Mouse (Mus musculus): ENCODE data around the gene Wdr54. TPM values are rescaled to one million over a fixed set of nuclear protein-coding genes. Genes with fewer than 3 reads are reported as not detected.

Wdr54 gene
- polyA plus RNA-seq, 2 experiments: 0.32 to 0.44 TPM

DNA sequence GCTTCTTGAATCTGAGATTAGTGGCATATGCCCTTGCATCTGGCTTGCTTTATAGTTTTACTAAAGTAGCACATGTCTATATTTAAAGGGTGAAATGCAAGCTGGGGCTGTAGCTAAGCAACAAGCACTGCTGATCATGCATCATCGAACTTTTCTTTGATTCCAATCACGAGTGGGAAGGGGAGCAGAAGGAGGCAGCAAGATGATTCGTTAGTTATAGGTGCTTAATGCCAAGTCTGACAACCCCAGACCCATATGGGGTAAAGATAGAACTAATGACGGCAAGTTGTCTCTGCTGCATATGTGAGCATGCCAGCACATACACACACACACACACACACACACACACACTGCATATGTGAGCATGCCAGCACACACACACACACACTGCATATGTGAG, 52.0 kb downstream of the Wdr54 start:
- H3K4me3 ChIP-seq (ENCODE audit: insufficient read depth in 1 of 2, low read depth in 2 of 2, low read length in 2 of 2): no peak overlapping the region
- 71% methylated on average over 4 of the region's 4 CpGs for WGBS (ENCODE audit: insufficient replicate concordance)
- H3K9me3 ChIP-seq (ENCODE audit: control insufficient read depth, low read length): no peaks in the 10 kb centered on the region
- no peak overlapping the region for H3K9ac ChIP-seq (replicated peaks)
- ATAC-seq (ENCODE audit: insufficient read depth): no peak
- no peak overlapping the region for H3K27ac ChIP-seq
- H3K36me3 ChIP-seq (replicated peaks; ENCODE audit: control insufficient read depth, insufficient read depth, low read depth): no peaks in the 10 kb centered on the region
- DNase-seq (ENCODE audit: low read depth in 3 of 3, low spot score in 3 of 3): no peak
- TF ChIP-seq EP300 (IDR thresholded peaks at IDR 0.05; ENCODE audit: low read depth) (no peak), CTCF (IDR thresholded peaks at IDR 0.05; ENCODE audit: low read depth) (no peak)
- H3K4me2 ChIP-seq (ENCODE audit: low read depth): no peak overlapping the region
- no peaks in the 10 kb centered on the region for H3K27me3 ChIP-seq (ENCODE audit: control insufficient read depth, insufficient read depth, low read length)
- peaks cover 16 to 17% of the 10 kb centered on the region in 2 experiments for H3K4me1 ChIP-seq (replicated peaks; ENCODE audit: control insufficient read depth in 2 of 2, insufficient read depth in 2 of 2, low read length in 1 of 2)

- H3K27ac ChIP-seq: no peak overlapping the region
- H3K36me3 ChIP-seq (replicated peaks; ENCODE audit: control insufficient read depth, insufficient read depth, low read depth): no peaks in the 10 kb centered on the region
- TF ChIP-seq EP300 (IDR thresholded peaks at IDR 0.05; ENCODE audit: low read depth) (no peak), CTCF (IDR thresholded peaks at IDR 0.05; ENCODE audit: low read depth) (0 out of 2 replicates have a peak, but pooled peaks have one; percentile 22)
- peaks cover 13% of the 10 kb centered on the region in 2 experiments for H3K4me1 ChIP-seq (replicated peaks; ENCODE audit: control insufficient read depth in 2 of 2, insufficient read depth in 2 of 2, low read length in 1 of 2)
- H3K4me2 ChIP-seq (ENCODE audit: low read depth): peak overlapping the region; percentile 93
- no peaks in the 10 kb centered on the region for H3K27me3 ChIP-seq (ENCODE audit: control insufficient read depth, insufficient read depth, low read length)
- DNase-seq (ENCODE audit: low read depth in 3 of 3, low spot score in 3 of 3) (no peak), ATAC-seq (ENCODE audit: insufficient read depth) (no peak)
- no peak overlapping the region for H3K9ac ChIP-seq (replicated peaks)
- H3K9me3 ChIP-seq (ENCODE audit: control insufficient read depth, low read length): no peaks in the 10 kb centered on the region
- WGBS (ENCODE audit: insufficient replicate concordance): 69% methylated on average over 11 of the region's 11 CpGs
- H3K4me3 ChIP-seq (ENCODE audit: insufficient read depth in 1 of 2, low read depth in 2 of 2, low read length in 2 of 2): 0 out of 4 replicates have a peak overlapping the region, but pooled peaks of 1 of the 2 experiments have one; percentile 81
These were observed 53.0 kb downstream of the Wdr54 start for GRCm38 (mm10) chr6:83103130-83103650.

GRCm38 (mm10) chr6:83101688-83102556, 54.3 kb downstream of the Wdr54 start:
- no peak for TF ChIP-seq EP300 (IDR thresholded peaks at IDR 0.05; ENCODE audit: low read depth)
- peak; percentile 59 for TF ChIP-seq CTCF (IDR thresholded peaks at IDR 0.05; ENCODE audit: low read depth)
- Histone ChIP-seq H3K27me3 (ENCODE audit: control insufficient read depth, insufficient read depth, low read length) (no peaks in the 10 kb centered on the region), H3K9me3 (ENCODE audit: control insufficient read depth, low read length) (no peaks in the 10 kb centered on the region), H3K9ac (replicated peaks) (peak overlapping the region; percentile 86), H3K4me1 (replicated peaks; ENCODE audit: control insufficient read depth in 2 of 2, insufficient read depth in 2 of 2, low read length in 1 of 2) (peaks cover 8% of the 10 kb centered on the region in 2 experiments), H3K4me2 (ENCODE audit: low read depth) (peak overlapping the region; percentile 93), H3K4me3 (ENCODE audit: insufficient read depth in 1 of 2, low read depth in 2 of 2, low read length in 2 of 2) (peak overlapping the region; percentile 63 to 81), H3K36me3 (replicated peaks; ENCODE audit: control insufficient read depth, insufficient read depth, low read depth) (no peaks in the 10 kb centered on the region), H3K27ac (peak overlapping the region; percentile 60)
- WGBS (ENCODE audit: insufficient replicate concordance): under 1% methylated on average over 74 of the region's 74 CpGs
- peak in 2 of 3 experiments; percentile 55 to 62 for DNase-seq (ENCODE audit: low read depth in 3 of 3, low spot score in 3 of 3)
- peak; percentile 80 for ATAC-seq (ENCODE audit: insufficient read depth)

DNA sequence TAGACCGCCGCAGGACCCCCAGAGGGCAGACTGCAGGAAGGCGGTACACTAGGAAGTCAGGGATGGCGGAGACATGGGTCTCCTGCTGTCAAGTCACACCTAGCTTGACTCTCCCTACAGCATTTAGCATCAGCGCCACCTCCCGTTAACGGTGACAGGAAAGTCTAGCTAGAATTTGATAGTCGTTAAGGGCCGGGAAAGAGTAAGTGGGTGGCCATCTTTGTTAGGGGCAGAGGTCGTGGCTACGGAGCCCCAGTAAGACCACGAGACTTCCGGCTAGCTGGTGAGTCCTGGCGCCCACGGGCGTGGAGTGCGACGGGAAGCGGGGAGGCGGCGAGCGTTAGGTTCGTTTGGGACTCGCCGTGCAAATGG, 54.9 kb downstream of the Wdr54 start, which contains the start of the genes Ccdc142 and Gm42688:
TSS of gene Ccdc142 (plus strand) at position 286 of the 372 bp plus-strand sequence.
TSS of gene Gm42688 (plus strand) at position 302 of the 372 bp plus-strand sequence.
- no peak for TF ChIP-seq EP300 (IDR thresholded peaks at IDR 0.05; ENCODE audit: low read depth)
- TF ChIP-seq CTCF (IDR thresholded peaks at IDR 0.05; ENCODE audit: low read depth): peak; percentile 87
- Histone ChIP-seq H3K9ac (replicated peaks) (peak within 1 kb of the TSS; percentile 86), H3K36me3 (replicated peaks; ENCODE audit: control insufficient read depth, insufficient read depth, low read depth) (no peaks in the 10 kb centered on the region), H3K9me3 (ENCODE audit: control insufficient read depth, low read length) (no peaks in the 10 kb centered on the region), H3K27ac (peak within 1 kb of the TSS; percentile 60), H3K4me3 (ENCODE audit: insufficient read depth in 1 of 2, low read depth in 2 of 2, low read length in 2 of 2) (peak within 1 kb of the TSS; percentile 63 to 81), H3K27me3 (ENCODE audit: control insufficient read depth, insufficient read depth, low read length) (no peaks in the 10 kb centered on the region), H3K4me1 (replicated peaks; ENCODE audit: control insufficient read depth in 2 of 2, insufficient read depth in 2 of 2, low read length in 1 of 2) (peaks cover 8% of the 10 kb centered on the region in 2 experiments), H3K4me2 (ENCODE audit: low read depth) (peak within 1 kb of the TSS; percentile 93)
- peak; percentile 83 for ATAC-seq (ENCODE audit: insufficient read depth)
- peak; percentile 84 to 91 (median 86) for DNase-seq (ENCODE audit: low read depth in 3 of 3, low spot score in 3 of 3)
- under 1% methylated on average over 25 of the region's 25 CpGs for WGBS (ENCODE audit: insufficient replicate concordance)

Other genes with a start within 250 kb of the Wdr54 start
- 0.03 and 0.04 TPM in 2 replicates for gene Sema4f, start 216.6 kb downstream of the Wdr54 start, polyA plus RNA-seq (2012; rRNA removed)
- gene Sema4f, start 216.6 kb downstream of the Wdr54 start, polyA plus RNA-seq (2014; fragmentation: Nextera tagmentation; extraction: Ambion mirVana): not detected in 2 replicates
- gene M1ap, start 209.5 kb downstream of the Wdr54 start, polyA plus RNA-seq (2012; rRNA removed): 7.7 and 9.4 TPM in 2 replicates
- 14.4 and 15.0 TPM in 2 replicates for gene M1ap, start 209.5 kb downstream of the Wdr54 start, polyA plus RNA-seq (2014; fragmentation: Nextera tagmentation; extraction: Ambion mirVana)
- 13.9 and 14.9 TPM in 2 replicates for gene Dok1, start 122.9 kb downstream of the Wdr54 start, polyA plus RNA-seq (2012; rRNA removed)
- gene Dok1, start 122.9 kb downstream of the Wdr54 start, polyA plus RNA-seq (2014; fragmentation: Nextera tagmentation; extraction: Ambion mirVana): 12.7 and 15.7 TPM in 2 replicates
- 0.92 and 1.6 TPM in 2 replicates for gene Loxl3, start 122.2 kb downstream of the Wdr54 start, polyA plus RNA-seq (2012; rRNA removed)
- 1.1 TPM in 2 replicates for gene Loxl3, start 122.2 kb downstream of the Wdr54 start, polyA plus RNA-seq (2014; fragmentation: Nextera tagmentation; extraction: Ambion mirVana)
- gene Aup1, start 101.9 kb downstream of the Wdr54 start, polyA plus RNA-seq (2012; rRNA removed): 172 and 269 TPM in 2 replicates
- 128 and 136 TPM in 2 replicates for gene Aup1, start 101.9 kb downstream of the Wdr54 start, polyA plus RNA-seq (2014; fragmentation: Nextera tagmentation; extraction: Ambion mirVana)
- gene Htra2, start 101.1 kb downstream of the Wdr54 start, polyA plus RNA-seq (2012; rRNA removed): 75.7 and 80.9 TPM in 2 replicates
- 54.3 and 54.9 TPM in 2 replicates for gene Htra2, start 101.1 kb downstream of the Wdr54 start, polyA plus RNA-seq (2014; fragmentation: Nextera tagmentation; extraction: Ambion mirVana)
- gene Dqx1, start 98.6 kb downstream of the Wdr54 start, polyA plus RNA-seq (2012; rRNA removed): 7.7 and 7.8 TPM in 2 replicates
- gene Dqx1, start 98.6 kb downstream of the Wdr54 start, polyA plus RNA-seq (2014; fragmentation: Nextera tagmentation; extraction: Ambion mirVana): 2.9 and 3.1 TPM in 2 replicates
- gene Tlx2, start 86.1 kb downstream of the Wdr54 start, polyA plus RNA-seq (2012; rRNA removed): 0.05 TPM in 1 of 2 replicates, not detected in the other
- gene Tlx2, start 86.1 kb downstream of the Wdr54 start, polyA plus RNA-seq (2014; fragmentation: Nextera tagmentation; extraction: Ambion mirVana): not detected in 2 replicates
- 16.5 and 21.0 TPM in 2 replicates for gene Pcgf1, start 78.5 kb downstream of the Wdr54 start, polyA plus RNA-seq (2012; rRNA removed)
- 15.0 and 19.7 TPM in 2 replicates for gene Pcgf1, start 78.5 kb downstream of the Wdr54 start, polyA plus RNA-seq (2014; fragmentation: Nextera tagmentation; extraction: Ambion mirVana)
- 0.27 and 0.46 TPM in 2 replicates for gene Lbx2, start 70.0 kb downstream of the Wdr54 start, polyA plus RNA-seq (2012; rRNA removed)
- 0.35 TPM in 1 of 2 replicates, not detected in the other for gene Lbx2, start 70.0 kb downstream of the Wdr54 start, polyA plus RNA-seq (2014; fragmentation: Nextera tagmentation; extraction: Ambion mirVana)
- 1.0 and 1.1 TPM in 2 replicates for gene Ccdc142, start 54.8 kb downstream of the Wdr54 start, polyA plus RNA-seq (2012; rRNA removed)
- gene Ccdc142, start 54.8 kb downstream of the Wdr54 start, polyA plus RNA-seq (2014; fragmentation: Nextera tagmentation; extraction: Ambion mirVana): 0.23 and 0.39 TPM in 2 replicates
- 2.2 and 2.4 TPM in 2 replicates for gene Gm42688, start 54.8 kb downstream of the Wdr54 start, polyA plus RNA-seq (2012; rRNA removed)
- 0.76 and 0.86 TPM in 2 replicates for gene Gm42688, start 54.8 kb downstream of the Wdr54 start, polyA plus RNA-seq (2014; fragmentation: Nextera tagmentation; extraction: Ambion mirVana)
- 41.1 and 56.6 TPM in 2 replicates for gene Mrpl53, start 47.4 kb downstream of the Wdr54 start, polyA plus RNA-seq (2012; rRNA removed)
- gene Mrpl53, start 47.4 kb downstream of the Wdr54 start, polyA plus RNA-seq (2014; fragmentation: Nextera tagmentation; extraction: Ambion mirVana): 87.1 and 87.4 TPM in 2 replicates
- 33.9 and 36.9 TPM in 2 replicates for gene Mogs, start 40.9 kb downstream of the Wdr54 start, polyA plus RNA-seq (2012; rRNA removed)
- gene Mogs, start 40.9 kb downstream of the Wdr54 start, polyA plus RNA-seq (2014; fragmentation: Nextera tagmentation; extraction: Ambion mirVana): 28.2 and 32.4 TPM in 2 replicates
- 27.7 and 33.6 TPM in 2 replicates for gene Wbp1, start 34.8 kb downstream of the Wdr54 start, polyA plus RNA-seq (2012; rRNA removed)
- 22.0 and 27.1 TPM in 2 replicates for gene Wbp1, start 34.8 kb downstream of the Wdr54 start, polyA plus RNA-seq (2014; fragmentation: Nextera tagmentation; extraction: Ambion mirVana)
- gene Ino80b, start 31.0 kb downstream of the Wdr54 start, polyA plus RNA-seq (2012; rRNA removed): 9.4 and 11.6 TPM in 2 replicates
- gene Ino80b, start 31.0 kb downstream of the Wdr54 start, polyA plus RNA-seq (2014; fragmentation: Nextera tagmentation; extraction: Ambion mirVana): 4.4 and 5.2 TPM in 2 replicates
- 11.1 TPM in 2 replicates for gene Rtkn, start 20.9 kb downstream of the Wdr54 start, polyA plus RNA-seq (2012; rRNA removed)
- 5.3 and 5.5 TPM in 2 replicates for gene Rtkn, start 20.9 kb downstream of the Wdr54 start, polyA plus RNA-seq (2014; fragmentation: Nextera tagmentation; extraction: Ambion mirVana)
- gene 1700003E16Rik, start within 50 bp of the Wdr54 start, polyA plus RNA-seq (2012; rRNA removed): not detected in 2 replicates
- 0.06 and 0.15 TPM in 2 replicates for gene 1700003E16Rik, start within 50 bp of the Wdr54 start, polyA plus RNA-seq (2014; fragmentation: Nextera tagmentation; extraction: Ambion mirVana)
- gene Dctn1, start 9.5 kb upstream of the Wdr54 start, polyA plus RNA-seq (2012; rRNA removed): 16.9 and 21.1 TPM in 2 replicates
- 22.5 and 24.0 TPM in 2 replicates for gene Dctn1, start 9.5 kb upstream of the Wdr54 start, polyA plus RNA-seq (2014; fragmentation: Nextera tagmentation; extraction: Ambion mirVana)
- gene Slc4a5, start 63.4 kb upstream of the Wdr54 start, polyA plus RNA-seq (2012; rRNA removed): 1.1 and 1.4 TPM in 2 replicates
- gene Slc4a5, start 63.4 kb upstream of the Wdr54 start, polyA plus RNA-seq (2014; fragmentation: Nextera tagmentation; extraction: Ambion mirVana): 0.52 and 0.73 TPM in 2 replicates
- gene Mthfd2, start 169.5 kb upstream of the Wdr54 start, polyA plus RNA-seq (2012; rRNA removed): 28.5 and 44.4 TPM in 2 replicates
- 66.0 and 67.7 TPM in 2 replicates for gene Mthfd2, start 169.5 kb upstream of the Wdr54 start, polyA plus RNA-seq (2014; fragmentation: Nextera tagmentation; extraction: Ambion mirVana)
- 19.0 and 25.2 TPM in 2 replicates for gene Mob1a, start 169.6 kb upstream of the Wdr54 start, polyA plus RNA-seq (2012; rRNA removed)
- gene Mob1a, start 169.6 kb upstream of the Wdr54 start, polyA plus RNA-seq (2014; fragmentation: Nextera tagmentation; extraction: Ambion mirVana): 39.4 and 43.3 TPM in 2 replicates
- gene Bola3, start 192.8 kb upstream of the Wdr54 start, polyA plus RNA-seq (2012; rRNA removed): 28.8 and 92.1 TPM in 2 replicates
- 342 and 357 TPM in 2 replicates for gene Bola3, start 192.8 kb upstream of the Wdr54 start, polyA plus RNA-seq (2014; fragmentation: Nextera tagmentation; extraction: Ambion mirVana)